In the genomic region with DNA sequence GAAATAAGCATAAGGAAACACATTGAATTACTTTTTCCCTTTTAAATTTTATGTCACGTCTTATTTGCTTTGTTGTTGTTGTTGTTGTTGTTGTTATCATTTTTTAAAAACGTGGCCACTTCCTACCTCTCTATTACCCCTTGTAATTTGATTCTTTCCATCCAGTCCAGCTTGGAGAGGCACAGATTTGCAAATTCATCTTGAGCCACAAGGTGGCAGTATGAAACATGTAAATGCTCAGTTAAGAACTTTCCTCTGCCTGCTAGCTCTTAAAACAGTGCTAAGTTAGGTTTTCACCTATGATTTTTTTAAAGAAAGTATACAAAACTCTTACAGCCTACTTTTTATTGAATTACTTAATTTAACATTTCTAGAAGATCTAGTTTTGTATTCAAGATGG, we compare ENCODE assay signal across 8 mouse cellular contexts.
DNase-seq lines count a peak whose midpoint lies in the region; ATAC-seq and TF ChIP-seq lines count a peak whose summit lies in the region.

No protein-coding gene starts in this region.

- no peak overlapping the region for H3K4me2 ChIP-seq in hindbrain, embryonic 14.5 days (replicated peaks)
- no peak overlapping the region for H3K4me2 ChIP-seq in midbrain, embryonic 14.5 days (ENCODE audit: low read length)

- no peak overlapping the region for H3K9ac ChIP-seq in hindbrain, embryonic 14.5 days
- no peak overlapping the region for H3K9ac ChIP-seq in midbrain, embryonic 14.5 days (replicated peaks; ENCODE audit: low read length)

- no peaks in the 10 kb centered on the region for H3K36me3 ChIP-seq in hindbrain, embryonic 14.5 days (replicated peaks; ENCODE audit: control insufficient read depth, insufficient read depth)
- H3K36me3 ChIP-seq in midbrain, embryonic 14.5 days (ENCODE audit: control insufficient read depth, insufficient read depth, low read length): no peaks in the 10 kb centered on the region

- no peaks in the 10 kb centered on the region for H3K4me1 ChIP-seq in cortical plate, adult 2 months (ENCODE audit: control insufficient read depth, insufficient read depth, low read length)
- no peaks in the 10 kb centered on the region for H3K4me1 ChIP-seq in hindbrain, embryonic 14.5 days (replicated peaks; ENCODE audit: control insufficient read depth, insufficient read depth, low read length)
- no peaks in the 10 kb centered on the region for H3K4me1 ChIP-seq in midbrain, embryonic 14.5 days (ENCODE audit: control insufficient read depth, insufficient read depth, low read length)

- TF ChIP-seq CTCF in cortical plate, adult 2 months (IDR thresholded peaks at IDR 0.05; ENCODE audit: extremely low read depth, insufficient read depth, low read length): peak; percentile 56; the same call in 1 of the 2 replicates

- TF ChIP-seq POLR2A in cortical plate, adult 2 months (IDR thresholded peaks at IDR 0.05; ENCODE audit: extremely low read depth, insufficient read depth, low read length): no peak

- H3K27ac ChIP-seq in cortical plate, adult 2 months (ENCODE audit: insufficient read depth, low read length): no peak overlapping the region
- H3K27ac ChIP-seq in hindbrain, embryonic 14.5 days: no peak overlapping the region
- no peak overlapping the region for H3K27ac ChIP-seq in midbrain, embryonic 14.5 days (replicated peaks; ENCODE audit: low read depth, low read length)

- H3K27me3 ChIP-seq in hindbrain, embryonic 14.5 days (ENCODE audit: control insufficient read depth, insufficient read depth, low read length): peaks cover 4% of the 10 kb centered on the region; the same call in 1 of the 2 replicates
- peaks cover 20% of the 10 kb centered on the region; the same call in 1 of the 2 replicates for H3K27me3 ChIP-seq in midbrain, embryonic 14.5 days (ENCODE audit: control insufficient read depth, insufficient read depth, low read length)

- peak; percentile 65; the same call in 1 of the 2 replicates for ATAC-seq in hindbrain, embryonic 14.5 days (ENCODE audit: low FRiP score)
- peak; percentile 55; the same call in 1 of the 2 replicates for ATAC-seq in midbrain, embryonic 14.5 days (ENCODE audit: low FRiP score, low TSS enrichment)

- 5% methylated on average over 2 of the region's 2 CpGs for WGBS in hindbrain, embryonic 14.5 days
- WGBS in midbrain, embryonic 14.5 days: 6% methylated on average over 2 of the region's 2 CpGs

- no peak overlapping the region for H3K4me3 ChIP-seq in cortical plate, adult 2 months (ENCODE audit: insufficient read depth, low read length)
- no peak overlapping the region for H3K4me3 ChIP-seq in hindbrain, embryonic 14.5 days (replicated peaks; ENCODE audit: low read length)
- H3K4me3 ChIP-seq in midbrain, embryonic 14.5 days (replicated peaks; ENCODE audit: low read depth, low read length): no peak overlapping the region

- peak; percentile 7 for DNase-seq in heart, adult 8-10 months (ENCODE audit: low spot score)
- no peak for DNase-seq in heart, adult 9 months (ENCODE audit: low spot score in 2 of 2)
- peak; percentile 52 for DNase-seq in MN1 (ENCODE audit: low spot score)
- peak; percentile 91 for DNase-seq in hindbrain, embryonic 14.5 days (ENCODE audit: low spot score)
- peak; percentile 23 to 54 for DNase-seq in layer of hippocampus, postnatal 36 days
- DNase-seq in midbrain, embryonic 14.5 days: peak; percentile 90
- DNase-seq in natural killer cell, adult 2 months (ENCODE audit: low spot score in 2 of 2): no peak

- no peaks in the 10 kb centered on the region for H3K9me3 ChIP-seq in hindbrain, embryonic 14.5 days (ENCODE audit: control insufficient read depth, low read length)
- H3K9me3 ChIP-seq in midbrain, embryonic 14.5 days (ENCODE audit: control insufficient read depth, low read length): no peaks in the 10 kb centered on the region

Comparison
In these comparisons a context has a peak if more than half of its experiments do, and no peak if none do; other contexts are left out.
1. DNase-seq: peak in heart, adult 8-10 months (single experiment), MN1 (single experiment), hindbrain, embryonic 14.5 days (single experiment), layer of hippocampus, postnatal 36 days (2 of 2) and midbrain, embryonic 14.5 days (single experiment); none in heart, adult 9 months (0 of 2) and natural killer cell, adult 2 months (0 of 2).